Mouse (Mus musculus) adipose tissue, adult 10 weeks (tissue): ENCODE results near the gene A030005K14Rik. TPM values are rescaled to one million over a fixed set of nuclear protein-coding genes. Genes with fewer than 3 reads are reported as not detected.

Source experiments
- polyA plus RNA-seq: library from polyadenylated mRNA; stranded (reverse); fragments of 350-450 nt; fragmentation: Illumina TruSeq; extraction: RNeasy Lipid Tissue Mini Kit (QIAGEN cat#74804); gene quantifications from one replicate; pipeline ENCODE4 v1.2.3, GENCODE M21; 2014; ENCODE audit warnings: low read depth, low replicate concordance

Gene A030005K14Rik
- not detected for polyA plus RNA-seq

GRCm38 (mm10) chr1:83059278-83059677 lies at the start of gene A030005K14Rik:
A030005K14Rik (minus strand) TSS chr1:83059378.

GRCm38 (mm10) chr1:83060643-83061042 lies 1.5 kb upstream of the A030005K14Rik start, which contains the start of gene Krtap28-13:
Krtap28-13 (plus strand) TSS chr1:83060930.

GRCm38 (mm10) chr1:83044882-83045427 lies 14.2 kb downstream of the A030005K14Rik start, which contains the start of gene Gm47969:
Gm47969 (plus strand) TSS chr1:83044932.

GRCm38 (mm10) chr1:83042380-83042779 lies 16.8 kb downstream of the A030005K14Rik start, which contains the start of gene Krtap28-10:
Krtap28-10 (minus strand) TSS chr1:83042480.

GRCm38 (mm10) chr1:83038109-83038672 lies 21.0 kb downstream of the A030005K14Rik start, which contains the start of gene Slc19a3:
Slc19a3 (minus strand) TSS chr1:83038448.

Other genes starting within 250 kb of the A030005K14Rik start
- gene Agfg1, start 219.9 kb downstream of the A030005K14Rik start, polyA plus RNA-seq = 23.5 TPM
- not detected for gene A030005L19Rik, start 146.1 kb downstream of the A030005K14Rik start, polyA plus RNA-seq
- not detected for gene A030014E15Rik, start 134.5 kb downstream of the A030005K14Rik start, polyA plus RNA-seq
- not detected for gene Gm6217, start 128.0 kb downstream of the A030005K14Rik start, polyA plus RNA-seq
- gene A030003K21Rik, start 116.0 kb downstream of the A030005K14Rik start, polyA plus RNA-seq = not detected
- not detected for gene Gm7544, start 103.4 kb downstream of the A030005K14Rik start, polyA plus RNA-seq
- gene Gm47955, start 99.1 kb downstream of the A030005K14Rik start, polyA plus RNA-seq = not detected
- not detected for gene Gm47959, start 58.8 kb downstream of the A030005K14Rik start, polyA plus RNA-seq
- 3.9 TPM for gene Slc19a3, start 20.9 kb downstream of the A030005K14Rik start, polyA plus RNA-seq
- not detected for gene Krtap28-10, start 16.9 kb downstream of the A030005K14Rik start, polyA plus RNA-seq
- not detected for gene Gm47969, start 14.4 kb downstream of the A030005K14Rik start, polyA plus RNA-seq
- gene Krtap28-13, start 1.6 kb upstream of the A030005K14Rik start, polyA plus RNA-seq = not detected
- not detected for gene Ccl20, start 57.4 kb upstream of the A030005K14Rik start, polyA plus RNA-seq
- gene Daw1, start 100.4 kb upstream of the A030005K14Rik start, polyA plus RNA-seq = 1.7 TPM